8 mouse cellular contexts compared by ENCODE assay signal in the genomic region with DNA sequence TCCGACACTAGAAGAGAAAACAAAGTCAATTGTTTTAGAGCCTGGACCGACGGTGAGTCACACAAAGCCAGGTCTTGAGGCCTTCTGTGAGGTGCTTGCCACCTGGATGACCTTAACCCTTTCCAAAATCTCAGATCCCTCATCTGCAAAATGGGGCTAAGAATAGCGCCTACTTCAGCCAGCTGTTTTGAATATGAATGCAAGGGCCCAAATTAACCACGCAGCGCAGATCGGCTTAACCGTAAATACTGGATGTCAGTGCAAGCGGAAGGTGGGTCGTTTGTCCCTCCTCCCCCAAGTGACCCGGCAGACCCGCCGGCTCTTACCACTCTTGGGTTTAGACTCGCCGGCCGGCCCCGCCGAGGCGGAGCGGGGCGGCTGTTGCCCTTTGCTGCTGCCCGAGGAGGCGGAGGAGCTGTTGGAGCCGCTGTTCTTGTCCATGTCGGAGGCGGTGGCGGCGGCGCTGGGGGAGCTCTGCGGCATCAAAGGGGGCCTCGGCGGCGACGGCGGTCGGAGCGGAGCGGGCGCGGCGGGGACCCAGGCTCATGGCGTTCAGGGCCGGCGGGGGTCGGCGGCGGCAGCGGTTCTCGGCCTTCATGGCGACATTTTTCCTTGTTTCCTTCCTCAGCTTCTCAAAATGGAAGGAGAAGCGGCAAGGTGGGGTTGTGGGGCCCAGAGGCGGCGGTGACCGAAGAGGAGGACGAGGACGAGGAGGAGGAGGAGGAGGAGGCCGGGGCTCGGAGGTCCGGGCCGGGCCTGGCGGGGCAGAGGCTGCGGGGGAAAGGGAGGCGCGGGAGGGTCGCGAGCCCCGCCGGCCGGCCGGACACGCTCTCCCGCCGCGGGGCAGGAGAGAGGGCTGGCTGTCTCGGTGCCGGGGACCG. TPM values are rescaled to one million over a fixed set of nuclear protein-coding genes. Genes with fewer than 3 reads are reported as not detected.
A peak's percentile ranks its signal among the peaks of the same experiment; 100 is the strongest.
DNase-seq lines count a peak whose midpoint lies in the region; ATAC-seq and TF ChIP-seq lines count a peak whose summit lies in the region.

No protein-coding gene starts in this region.

- ATAC-seq in intestine, embryonic 14.5 days (replicated peaks; ENCODE audit: low FRiP score, low TSS enrichment, low read depth), result peak; percentile 61
- ATAC-seq in liver, embryonic 15.5 days (ENCODE audit: insufficient read depth), result peak; percentile 55
- no peak; the same call in 1 of the 2 replicates for ATAC-seq in stomach, embryonic 16.5 days (ENCODE audit: insufficient read depth, low FRiP score)

- H3K4me1 ChIP-seq in intestine, embryonic 14.5 days (replicated peaks; ENCODE audit: control insufficient read depth, insufficient read depth, low read length), result peaks cover 35% of the 10 kb centered on the region
- H3K4me1 ChIP-seq in liver, embryonic 15.5 days (replicated peaks), result peaks cover 55% of the 10 kb centered on the region
- H3K4me1 ChIP-seq in stomach, embryonic 16.5 days (ENCODE audit: control insufficient read depth, insufficient read depth, low read length), result peaks cover 24% of the 10 kb centered on the region

- peaks cover 21% of the 10 kb centered on the region for H3K36me3 ChIP-seq in intestine, embryonic 14.5 days (ENCODE audit: control insufficient read depth, insufficient read depth, low read length)
- peaks cover 34% of the 10 kb centered on the region for H3K36me3 ChIP-seq in liver, embryonic 15.5 days (replicated peaks)
- H3K36me3 ChIP-seq in stomach, embryonic 16.5 days (ENCODE audit: control insufficient read depth, insufficient read depth, low read length), result no peaks in the 10 kb centered on the region

- no peaks in the 10 kb centered on the region for H3K27me3 ChIP-seq in intestine, embryonic 14.5 days (replicated peaks; ENCODE audit: control insufficient read depth, insufficient read depth, low read length)
- H3K27me3 ChIP-seq in liver, embryonic 15.5 days, result no peaks in the 10 kb centered on the region
- no peaks in the 10 kb centered on the region for H3K27me3 ChIP-seq in stomach, embryonic 16.5 days (ENCODE audit: control insufficient read depth, insufficient read depth, low read length)

- H3K27ac ChIP-seq in gastrocnemius, adult 2 months, result peak overlapping the region; percentile 98
- H3K27ac ChIP-seq in intestine, embryonic 14.5 days (ENCODE audit: low read depth), result peak overlapping the region; percentile 69; the same call in 1 of the 2 replicates
- H3K27ac ChIP-seq in liver, embryonic 15.5 days (replicated peaks), result peak overlapping the region; percentile 100
- peak overlapping the region; percentile 78 for H3K27ac ChIP-seq in stomach, embryonic 16.5 days (ENCODE audit: low read length)

- H3K4me2 ChIP-seq in intestine, embryonic 14.5 days (ENCODE audit: low read length), result peak overlapping the region; percentile 91
- peak overlapping the region; percentile 80 for H3K4me2 ChIP-seq in liver, embryonic 15.5 days
- H3K4me2 ChIP-seq in stomach, embryonic 16.5 days (ENCODE audit: low read depth, low read length), result peak overlapping the region; percentile 74

- DNase-seq in retina, embryonic 14.5 days (ENCODE audit: low spot score), result peak; percentile 39
- no peak for DNase-seq in retina, postnatal 1 day
- DNase-seq in cerebellum, adult 9-11 months, result peak; percentile 55
- peak; percentile 61 for DNase-seq in gastrocnemius, adult 2 months
- no peak for DNase-seq in intestine, embryonic 14.5 days (ENCODE audit: low spot score)
- peak; percentile 19 to 30 for DNase-seq in natural killer cell, adult 2 months (ENCODE audit: low spot score in 2 of 2)

- under 1% methylated on average over 62 of the region's 77 CpGs for WGBS in intestine, embryonic 14.5 days
- WGBS in liver, embryonic 15.5 days (ENCODE audit: insufficient replicate concordance), result under 1% methylated on average over 69 of the region's 77 CpGs
- under 1% methylated on average over 74 of the region's 77 CpGs for WGBS in stomach, embryonic 16.5 days

- H3K9ac ChIP-seq in intestine, embryonic 14.5 days (ENCODE audit: low read length), result peak overlapping the region; percentile 95
- H3K9ac ChIP-seq in liver, embryonic 15.5 days, result peak overlapping the region; percentile 98
- H3K9ac ChIP-seq in stomach, embryonic 16.5 days (ENCODE audit: low read length), result peak overlapping the region; percentile 85

- H3K9me3 ChIP-seq in intestine, embryonic 14.5 days (ENCODE audit: control insufficient read depth, low read length), result no peaks in the 10 kb centered on the region
- 0 out of 2 replicates have a peak, but pooled peaks cover 2% of the 10 kb centered on the region for H3K9me3 ChIP-seq in liver, embryonic 15.5 days (replicated peaks)
- H3K9me3 ChIP-seq in stomach, embryonic 16.5 days (replicated peaks; ENCODE audit: control insufficient read depth, low read length), result no peaks in the 10 kb centered on the region

- TF ChIP-seq CTCF in gastrocnemius, adult 2 months (IDR thresholded peaks at IDR 0.05), result no peak

- H3K4me3 ChIP-seq in gastrocnemius, adult 2 months, result peak overlapping the region; percentile 92
- peak overlapping the region; percentile 97 for H3K4me3 ChIP-seq in intestine, embryonic 14.5 days (ENCODE audit: low read depth, low read length)
- peak overlapping the region; percentile 99 for H3K4me3 ChIP-seq in liver, embryonic 15.5 days (replicated peaks)
- H3K4me3 ChIP-seq in stomach, embryonic 16.5 days (replicated peaks; ENCODE audit: low read length), result peak overlapping the region; percentile 73

- intact Hi-C loops in gastrocnemius, adult 2 months (cut with DNase I), result loop anchor here (2.0 kb wide), 1 partner anchor 35 kb away; no protein-coding TSS in a partner anchor

RNA-seq across cellular contexts. Expression of a gene that starts 0.5 kb away (rescaled TPM):
- total RNA-seq in gastrocnemius, adult 2 months (2021), result 100 to 1,000 TPM; 269 to 274 TPM
- 67.5 and 69.6 TPM in 2 replicates for polyA plus RNA-seq in intestine, embryonic 14.5 days (2014; fragmentation: Nextera tagmentation; extraction: Ambion mirVana)
- polyA plus RNA-seq in liver, embryonic 15.5 days (2015; fragmentation: Nextera tagmentation; extraction: Ambion mirVana), result 146 and 173 TPM in 2 replicates
- polyA plus RNA-seq in stomach, embryonic 16.5 days (2015; fragmentation: Nextera tagmentation; extraction: Ambion mirVana), result 85.1 and 99.8 TPM in 2 replicates

RNA-seq across cellular contexts. Expression of a gene that starts 7.3 kb away (rescaled TPM):
- 100 to 1,000 TPM in 1 of 2 experiments, 10 to 100 TPM in 1; 63.8 to 112 TPM for total RNA-seq in gastrocnemius, adult 2 months (2021)
- polyA plus RNA-seq in intestine, embryonic 14.5 days (2014; fragmentation: Nextera tagmentation; extraction: Ambion mirVana), result 54.4 and 57.6 TPM in 2 replicates
- polyA plus RNA-seq in liver, embryonic 15.5 days (2015; fragmentation: Nextera tagmentation; extraction: Ambion mirVana), result 27.5 and 28.4 TPM in 2 replicates
- polyA plus RNA-seq in stomach, embryonic 16.5 days (2015; fragmentation: Nextera tagmentation; extraction: Ambion mirVana), result 46.5 and 49.2 TPM in 2 replicates

RNA-seq across cellular contexts. Expression of a gene that starts 28.6 kb away (rescaled TPM):
- 100 to 1,000 TPM in 1 of 2 experiments, 10 to 100 TPM in 1; 48.4 to 115 TPM for total RNA-seq in gastrocnemius, adult 2 months (2021)
- 1,564 and 1,605 TPM in 2 replicates for polyA plus RNA-seq in intestine, embryonic 14.5 days (2014; fragmentation: Nextera tagmentation; extraction: Ambion mirVana)
- polyA plus RNA-seq in liver, embryonic 15.5 days (2015; fragmentation: Nextera tagmentation; extraction: Ambion mirVana), result 525 and 554 TPM in 2 replicates
- polyA plus RNA-seq in stomach, embryonic 16.5 days (2015; fragmentation: Nextera tagmentation; extraction: Ambion mirVana), result 1,419 and 1,514 TPM in 2 replicates

RNA-seq across cellular contexts. Expression of a gene that starts 36.5 kb away (rescaled TPM):
- total RNA-seq in gastrocnemius, adult 2 months (2021), result 10 to 100 TPM; 27.8 to 51.7 TPM
- 134 and 140 TPM in 2 replicates for polyA plus RNA-seq in intestine, embryonic 14.5 days (2014; fragmentation: Nextera tagmentation; extraction: Ambion mirVana)
- polyA plus RNA-seq in liver, embryonic 15.5 days (2015; fragmentation: Nextera tagmentation; extraction: Ambion mirVana), result 84.0 and 88.1 TPM in 2 replicates
- 88.6 and 100 TPM in 2 replicates for polyA plus RNA-seq in stomach, embryonic 16.5 days (2015; fragmentation: Nextera tagmentation; extraction: Ambion mirVana)

RNA-seq across cellular contexts. Expression of a gene that starts 54.8 kb away (rescaled TPM):
- total RNA-seq in gastrocnemius, adult 2 months (2021), result 10 to 100 TPM in 1 of 2 experiments, 1 to 10 TPM in 1; 9.3 to 12.1 TPM
- polyA plus RNA-seq in intestine, embryonic 14.5 days (2014; fragmentation: Nextera tagmentation; extraction: Ambion mirVana), result 226 and 231 TPM in 2 replicates
- polyA plus RNA-seq in liver, embryonic 15.5 days (2015; fragmentation: Nextera tagmentation; extraction: Ambion mirVana), result 88.7 and 92.1 TPM in 2 replicates
- polyA plus RNA-seq in stomach, embryonic 16.5 days (2015; fragmentation: Nextera tagmentation; extraction: Ambion mirVana), result 111 and 127 TPM in 2 replicates

Comparison
In these comparisons a context has a peak if more than half of its experiments do, and no peak if none do; other contexts are left out.
1. DNase-seq: peak in retina, embryonic 14.5 days (single experiment), cerebellum, adult 9-11 months (single experiment), gastrocnemius, adult 2 months (single experiment) and natural killer cell, adult 2 months (2 of 2); none in retina, postnatal 1 day (single experiment) and intestine, embryonic 14.5 days (single experiment).
2. Peak in every context shown above with its lines, with median percentiles within 50 percentile points of each other: H3K27ac ChIP-seq, H3K4me3 ChIP-seq, H3K4me2 ChIP-seq and H3K9ac ChIP-seq.